Mouse (Mus musculus): Measurements from ENCODE around the gene Shisa8.
A peak's percentile ranks its signal among the peaks of the same experiment; 100 is the strongest.

GRCm38 (mm10) chr15:82211911-82212751, 484 bp downstream of the Shisa8 start:
- 0 out of 2 replicates have a peak, but pooled peaks have one; percentile 22 for TF ChIP-seq CTCF (IDR thresholded peaks at IDR 0.05; ENCODE audit: low read depth)
- TF ChIP-seq EP300 (IDR thresholded peaks at IDR 0.05; ENCODE audit: low read depth) = no peak

Data from heart, postnatal 0 days (tissue).